Mouse (Mus musculus) CD4-positive helper T cell, adult 2 months (primary cell): ENCODE data around the gene Phf21a.

ENCODE experiments used
- DNase-seq: peaks from one replicate; pipeline ENCODE4 v3.0.0-alpha.2; 2012; ENCODE audit warnings: low read depth, missing footprints, low spot score

Phf21a gene

GRCm38 (mm10) chr2:92176292-92176691 lies 83.4 kb downstream of the Phf21a start:
- no peak for DNase-seq

GRCm38 (mm10) chr2:92182146-92182756 lies 89.3 kb downstream of the Phf21a start:
- DNase-seq, result no peak

DNA sequence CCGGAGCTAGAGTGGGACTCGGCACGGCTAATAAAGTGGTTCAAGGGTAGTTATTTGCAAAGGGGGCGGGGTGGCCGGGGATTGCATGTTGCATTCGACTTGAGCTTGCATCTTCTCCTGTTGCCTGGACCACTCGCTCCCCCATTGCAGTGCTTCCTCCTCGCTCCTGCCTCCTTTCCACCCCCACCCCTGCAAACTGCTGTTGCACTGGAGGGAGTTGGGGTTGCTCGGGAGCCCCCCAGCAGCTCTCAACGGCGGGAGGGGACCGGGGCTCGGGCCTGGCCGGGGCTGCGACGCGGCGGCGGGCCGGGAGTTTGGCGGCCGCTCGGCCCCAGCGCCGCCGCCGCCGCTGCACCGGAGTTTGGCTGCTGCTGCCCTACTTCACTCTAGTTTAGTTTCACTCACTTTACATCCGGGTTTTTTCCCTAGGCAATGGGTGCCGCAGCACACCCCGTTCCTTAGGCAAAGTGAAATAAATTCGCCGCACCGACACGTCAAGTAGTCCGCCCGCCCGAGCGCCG lies 90.1 kb downstream of the Phf21a start:
- peak; percentile 92 for DNase-seq

- peak; percentile 95 for DNase-seq
Observed at GRCm38 (mm10) chr2:92183613-92184076, 90.7 kb downstream of the Phf21a start.

- peak; percentile 84 for DNase-seq
Observed at GRCm38 (mm10) chr2:92184077-92184921, 91.4 kb downstream of the Phf21a start.

DNA sequence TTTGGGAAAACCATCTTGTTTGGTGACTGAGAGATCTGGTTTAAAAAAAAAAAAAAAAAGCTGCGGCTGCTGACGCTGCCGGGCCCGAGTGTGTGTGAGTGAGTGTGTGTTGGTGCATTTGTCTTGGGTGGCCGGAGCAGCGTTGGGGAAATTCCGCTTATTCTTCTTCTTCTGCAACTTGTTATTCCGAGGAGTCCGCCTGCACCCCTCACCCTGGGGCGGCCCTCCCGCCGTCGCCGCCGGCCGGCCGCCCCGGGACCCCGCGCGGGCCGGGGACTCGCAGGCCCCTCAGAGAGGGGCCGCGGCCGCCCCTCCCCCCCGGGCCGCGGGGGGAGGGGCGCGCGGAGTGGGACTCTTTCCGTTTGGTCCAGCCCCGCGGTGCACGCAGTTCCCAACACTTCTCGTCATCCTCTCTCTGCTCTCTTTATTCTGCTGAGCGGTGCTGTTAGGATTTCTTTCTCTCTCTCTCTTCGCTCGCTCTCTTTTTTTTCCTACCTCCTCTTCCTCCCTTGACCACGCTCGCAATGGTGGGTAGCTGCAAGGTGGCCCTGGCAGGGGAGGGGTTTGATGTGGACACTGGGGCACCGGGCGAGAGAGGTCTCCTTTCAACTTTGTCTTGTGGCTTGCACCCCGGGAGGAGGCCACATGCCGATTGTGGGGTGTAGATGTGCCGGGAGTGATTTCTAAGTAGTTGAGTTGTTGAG lies 92.3 kb downstream of the Phf21a start:
- peak; percentile 60 for DNase-seq

GRCm38 (mm10) chr2:92185766-92186450 lies 93.0 kb downstream of the Phf21a start:
- no peak for DNase-seq

GRCm38 (mm10) chr2:92187061-92187460 lies 94.1 kb downstream of the Phf21a start:
- DNase-seq, result no peak

DNA sequence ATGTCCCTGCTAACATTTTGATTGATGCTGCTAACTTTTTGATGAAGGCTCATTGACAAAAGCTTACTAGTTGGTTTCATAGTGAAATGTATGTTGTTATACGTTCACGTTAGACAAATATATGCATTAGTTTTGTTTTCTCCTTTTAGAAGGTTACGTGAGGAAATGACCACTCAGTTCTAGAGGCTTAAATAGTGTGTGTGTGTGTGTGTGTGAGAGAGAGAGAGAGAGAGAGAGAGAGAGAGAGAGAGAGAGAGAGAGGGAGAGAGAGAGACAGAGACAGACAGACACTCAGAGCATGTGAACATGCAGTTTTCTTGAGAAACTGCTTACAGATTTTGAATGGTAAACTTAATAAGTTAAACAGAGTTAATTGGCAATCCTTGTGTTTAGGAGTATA lies 95.8 kb downstream of the Phf21a start:
- no peak for DNase-seq

- no peak for DNase-seq
Observed at GRCm38 (mm10) chr2:92190960-92191359, 98.0 kb downstream of the Phf21a start.

GRCm38 (mm10) chr2:92191826-92192581 lies 99.1 kb downstream of the Phf21a start:
- peak; percentile 85 for DNase-seq

GRCm38 (mm10) chr2:92198126-92198525 lies 105.2 kb downstream of the Phf21a start:
- no peak for DNase-seq

DNA sequence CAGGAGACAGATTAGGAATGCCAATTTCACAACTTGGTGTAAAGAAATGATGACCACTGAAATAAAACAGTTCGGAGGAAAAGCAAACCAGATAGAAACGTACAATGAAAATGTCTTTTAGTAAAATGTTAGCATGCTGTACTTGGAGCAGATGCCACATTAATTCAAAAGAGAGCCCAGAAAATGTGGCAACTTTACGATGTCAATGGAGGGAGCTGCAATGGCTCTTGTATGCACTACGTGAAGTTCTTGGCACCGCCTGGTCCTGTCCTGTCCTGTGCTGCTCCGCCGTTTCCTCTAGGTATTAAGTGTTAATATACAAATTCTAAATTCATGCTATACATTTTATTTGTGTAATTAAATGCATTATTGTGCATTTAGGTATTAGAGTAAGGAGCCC lies 105.8 kb downstream of the Phf21a start:
- no peak for DNase-seq

DNA sequence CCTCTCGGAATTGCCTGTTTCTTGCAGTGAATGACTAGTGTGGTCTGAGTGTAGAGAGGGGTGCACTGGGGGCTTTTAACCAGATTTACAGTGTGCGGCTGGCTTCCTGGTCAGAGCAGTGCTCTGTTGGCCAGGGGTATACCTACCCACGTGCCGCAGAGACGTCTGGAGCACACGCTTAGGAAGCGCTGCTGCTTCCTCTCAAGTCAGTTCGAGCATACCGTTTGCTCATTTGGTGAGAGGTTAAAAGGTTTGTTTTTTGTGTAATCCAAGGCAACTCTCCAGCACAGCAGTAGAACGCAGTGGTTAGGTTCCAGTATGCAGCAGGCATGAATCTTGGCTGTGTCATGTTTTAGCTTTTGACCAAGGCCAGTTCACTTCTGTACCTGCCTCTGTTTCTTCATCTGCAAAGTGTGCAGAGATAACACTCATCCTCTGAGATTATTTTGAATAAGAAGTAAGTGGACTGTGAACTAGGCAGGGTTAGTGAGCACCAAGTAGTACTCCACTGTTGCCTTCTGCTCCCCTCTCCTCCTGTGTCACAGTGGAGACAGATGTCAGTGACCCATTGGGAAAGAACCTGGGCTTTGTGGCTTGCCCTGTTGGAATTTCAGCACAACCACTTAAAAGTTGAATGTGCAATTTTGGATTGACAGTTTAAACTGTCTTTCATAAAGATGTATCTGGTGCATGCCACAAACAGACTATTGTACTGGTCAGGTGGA lies 106.8 kb downstream of the Phf21a start:
- DNase-seq, result no peak

DNA sequence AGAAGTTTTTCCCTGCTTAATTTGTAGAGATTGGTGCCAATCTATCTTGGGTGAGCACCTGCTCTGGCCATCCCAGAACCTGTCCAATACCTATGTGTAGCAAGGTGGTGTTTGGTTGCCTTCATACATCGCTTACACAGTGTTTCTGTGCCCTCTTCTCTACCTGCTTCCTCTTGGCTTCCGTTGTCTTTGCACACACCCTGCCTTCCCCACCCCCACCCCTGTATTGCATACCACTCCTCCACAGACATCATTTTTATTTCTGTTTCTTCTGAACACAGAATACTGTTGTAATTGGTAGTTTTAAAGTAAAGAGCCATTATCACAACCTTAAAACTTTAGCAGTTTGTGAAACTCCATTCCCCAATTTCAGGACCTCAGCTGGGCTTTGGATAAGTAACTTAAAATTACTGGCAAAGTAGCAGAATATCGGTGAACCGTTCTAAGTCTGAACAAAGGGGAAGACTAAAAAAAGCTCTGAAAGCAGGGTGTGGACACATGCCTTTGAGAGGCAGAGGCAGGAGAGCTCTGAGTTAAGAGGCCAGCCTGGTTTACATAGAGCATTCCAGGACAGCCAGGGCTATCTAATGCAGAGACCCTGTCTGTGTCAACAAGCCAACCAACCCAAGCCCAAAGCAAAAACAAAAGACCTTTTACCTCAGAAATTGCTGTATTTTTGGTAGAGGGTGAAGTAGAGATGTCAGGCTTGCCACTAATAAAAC lies 109.6 kb downstream of the Phf21a start:
- DNase-seq, result peak; percentile 43

DNA sequence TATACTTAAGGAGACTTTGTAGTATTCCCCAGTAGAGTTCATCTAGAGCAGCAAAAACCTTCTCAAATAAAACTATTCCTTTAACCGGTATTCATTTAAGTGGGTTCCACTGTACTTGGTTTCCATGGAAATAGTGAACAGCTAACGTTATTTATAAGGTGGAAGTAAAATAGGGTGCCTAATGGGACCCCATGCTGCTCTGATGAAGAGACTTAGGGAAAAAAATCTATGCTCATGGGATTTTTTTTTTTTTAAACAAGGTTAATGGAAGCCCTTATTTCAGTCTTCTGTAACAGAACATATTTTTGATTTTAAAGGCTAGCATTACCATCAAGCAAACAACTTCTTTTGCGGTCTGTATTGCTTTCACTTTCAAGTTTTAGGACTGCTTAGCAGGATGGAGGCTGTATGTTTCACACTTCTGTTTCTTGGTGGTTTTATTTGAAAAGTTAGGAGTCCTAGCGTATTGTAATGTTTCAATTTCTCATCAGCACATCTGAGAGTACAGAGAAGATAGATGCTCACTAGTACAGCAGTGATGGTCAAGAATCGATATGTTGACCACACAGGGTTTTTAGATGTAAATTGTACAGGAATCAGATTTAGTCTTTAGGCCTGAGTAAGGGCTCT lies 112.2 kb downstream of the Phf21a start:
- peak; percentile 70 for DNase-seq

GRCm38 (mm10) chr2:92210409-92210808 lies 117.5 kb downstream of the Phf21a start:
- no peak for DNase-seq

- DNase-seq, result no peak
Observed at GRCm38 (mm10) chr2:92221431-92221830, 128.5 kb downstream of the Phf21a start.

DNA sequence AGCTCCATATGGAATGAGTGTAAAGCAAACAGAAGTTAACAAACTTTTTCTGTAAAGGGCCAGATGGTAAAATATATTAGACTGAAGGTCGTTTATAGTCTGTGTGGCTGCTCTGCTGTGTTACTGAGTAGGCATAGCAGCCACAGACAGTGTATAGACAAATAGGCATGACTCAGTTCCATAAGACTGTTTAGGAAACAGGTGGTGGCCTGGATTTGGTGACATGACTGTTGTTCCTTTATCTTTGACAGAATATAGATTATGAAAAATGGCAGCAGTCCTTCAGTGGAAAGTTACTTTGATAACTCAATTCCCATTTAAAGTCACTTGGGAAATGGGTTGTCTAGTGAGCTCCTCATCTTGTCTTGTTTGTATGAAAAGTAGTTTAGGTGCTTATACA lies 132.7 kb downstream of the Phf21a start:
- no peak for DNase-seq
